Mouse (Mus musculus) thymus, adult 2 months (tissue): ENCODE measurements around the gene Ddo. TPM values are rescaled to one million over a fixed set of nuclear protein-coding genes. Genes with fewer than 3 reads are reported as not detected.
A peak's percentile ranks its signal among the peaks of the same experiment; 100 is the strongest.

Experiments used
- DNase-seq: peaks from one replicate; pipeline ENCODE4 v3.0.0; 2021
- H3K27ac ChIP-seq: fragments of 200-500 bp; 2 replicates; pipeline ENCODE4 v1.5.1; 2012; ENCODE audit warnings: low read length, control low read depth; ENCODE audit not compliant: control insufficient read depth, insufficient read depth
- H3K27me3 ChIP-seq: fragments of 200-500 bp; 2 replicates; pipeline ENCODE4 v1.6.1; 2012; ENCODE audit warnings: mild to moderate bottlenecking, low read length, moderate library complexity, mixed read lengths; ENCODE audit not compliant: control insufficient read depth, insufficient read depth
- H3K36me3 ChIP-seq: fragments of 200-500 bp; 2 replicates; pipeline ENCODE4 v1.6.1; 2012; ENCODE audit warnings: mild to moderate bottlenecking, low read length, moderate library complexity; ENCODE audit not compliant: control insufficient read depth, insufficient read depth
- H3K4me1 ChIP-seq: fragments of 200-500 bp; replicated peaks from 2 replicates; pipeline ENCODE4 v1.6.1; 2012; ENCODE audit warnings: low read length; ENCODE audit not compliant: control insufficient read depth, insufficient read depth
- H3K4me3 ChIP-seq: fragments of 200-500 bp; 2 replicates; pipeline ENCODE4 v1.5.1; 2012; ENCODE audit warnings: mild to moderate bottlenecking, low read length, control low read depth, moderate library complexity; ENCODE audit not compliant: control insufficient read depth, insufficient read depth
- CTCF ChIP-seq: fragments of 200-500 bp; IDR thresholded peaks from 2 replicates; pipeline ENCODE4 v1.5.1; 2012; ENCODE audit warnings: mild to moderate bottlenecking, control low read depth, low read length, moderate library complexity, borderline replicate concordance; ENCODE audit not compliant: control insufficient read depth, poor library complexity, insufficient read depth; ENCODE audit errors: extremely low read depth
- POLR2A ChIP-seq: fragments of 200-500 bp; IDR thresholded peaks from 2 replicates; pipeline ENCODE4 v1.6.1; 2012; ENCODE audit warnings: mild to moderate bottlenecking, low read length, control low read depth, moderate library complexity; ENCODE audit not compliant: control insufficient read depth, poor library complexity, insufficient read depth; ENCODE audit errors: extremely low read depth
- WGBS: fragments of 180-500 bp; shearing (Covaris S2); methylation state at CpG from one replicate; pipeline ENCODE4 v1.1.7; 2018; 5-methylcytosine and 5-hydroxymethylcytosine counted together
- polyA plus RNA-seq: library from polyadenylated mRNA; depleted of rRNA; stranded (reverse); fragments of >200 nt; gene quantifications from 2 replicates; pipeline ENCODE4 v1.2.3, GENCODE M21; 2012; rRNA removed

Gene Ddo
- polyA plus RNA-seq, result 2.0 and 3.7 TPM in 2 replicates

DNA sequence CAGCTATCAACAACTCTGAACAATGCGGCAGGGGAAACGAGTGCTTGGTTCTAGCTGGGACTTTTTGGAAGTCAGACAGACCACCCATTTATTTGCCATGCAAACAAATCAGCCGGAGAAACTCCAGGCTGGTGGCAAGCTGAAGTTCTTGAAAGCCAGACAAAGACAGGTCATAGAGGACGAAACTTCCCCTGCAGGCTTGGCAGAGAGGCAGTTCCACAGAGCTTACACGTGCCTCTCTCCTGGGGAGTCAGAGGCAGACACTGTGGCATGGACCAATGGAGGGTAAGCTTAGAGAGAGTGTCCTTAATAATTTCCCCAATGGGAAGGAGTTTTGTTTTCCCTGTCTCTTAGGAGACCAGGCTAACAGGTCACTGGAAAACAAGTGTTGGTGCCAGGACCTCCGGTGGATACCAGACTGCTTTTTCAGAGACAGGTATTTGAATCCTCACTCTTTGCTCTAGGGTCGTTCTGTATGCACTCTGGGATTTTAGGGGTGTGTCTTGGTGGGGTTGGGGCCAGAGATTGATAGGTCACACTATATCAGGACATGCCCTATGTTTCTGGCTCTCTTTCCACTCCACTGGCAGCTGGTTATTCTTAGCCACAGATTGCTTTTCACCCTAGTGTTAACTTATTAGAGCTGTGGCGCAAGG lies at the start of gene Ddo:
TSS of gene Ddo (plus strand) at position 356 of the 656 bp plus-strand sequence.
- no peak within 1 kb of the TSS for H3K4me3 ChIP-seq

DNA sequence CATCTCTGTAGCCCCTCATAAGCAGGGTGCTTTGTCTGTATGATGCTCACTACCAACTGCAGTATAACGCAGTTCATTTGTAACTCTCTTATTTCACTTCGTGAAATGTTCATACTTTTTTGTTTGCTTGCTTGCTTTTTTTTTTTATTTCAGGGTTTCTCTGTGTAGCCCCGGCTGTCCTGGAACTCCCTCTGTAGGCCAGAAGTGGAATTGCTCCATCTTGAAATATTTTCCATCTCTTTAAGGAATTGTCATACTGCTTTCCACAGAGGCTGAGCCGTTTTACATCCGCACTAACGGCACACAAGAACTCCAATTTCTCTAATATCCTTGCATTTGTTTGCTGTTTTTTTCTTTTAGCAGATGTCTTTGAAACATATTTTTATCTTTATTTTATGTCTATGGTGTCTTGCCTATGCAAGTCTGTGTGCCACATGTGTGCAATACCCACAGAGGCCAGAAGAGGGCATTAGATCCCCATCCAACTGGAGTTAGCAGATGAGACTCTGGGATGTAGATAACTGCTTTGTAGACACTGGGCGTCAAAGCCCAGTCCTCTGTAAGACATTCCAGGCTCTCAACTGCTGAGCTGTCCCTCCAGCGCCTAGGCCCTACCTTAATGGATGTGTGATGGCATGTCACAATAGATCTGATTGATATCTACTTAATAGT lies 46.1 kb upstream of the Ddo start:
- H3K27ac ChIP-seq, result no peak overlapping the region
- H3K27me3 ChIP-seq, result no peaks in the 10 kb centered on the region
- 81% methylated on average over 8 of the region's 8 CpGs for WGBS
- peak; percentile 22 for DNase-seq
- H3K36me3 ChIP-seq, result no peaks in the 10 kb centered on the region
- H3K4me1 ChIP-seq, result no peaks in the 10 kb centered on the region
- TF ChIP-seq POLR2A (no peak), CTCF (no peak)
- no peak overlapping the region for H3K4me3 ChIP-seq

More for the DNA sequence above, at the start of gene Ddo:
- no peak for DNase-seq
- TF ChIP-seq POLR2A (no peak), CTCF (no peak)
- H3K27ac ChIP-seq, result no peak within 1 kb of the TSS
- H3K27me3 ChIP-seq, result no peaks in the 10 kb centered on the region
- H3K4me1 ChIP-seq, result no peaks in the 10 kb centered on the region
- no peaks in the 10 kb centered on the region for H3K36me3 ChIP-seq
- WGBS, result 87% methylated on average over 8 of the region's 8 CpGs

DNA sequence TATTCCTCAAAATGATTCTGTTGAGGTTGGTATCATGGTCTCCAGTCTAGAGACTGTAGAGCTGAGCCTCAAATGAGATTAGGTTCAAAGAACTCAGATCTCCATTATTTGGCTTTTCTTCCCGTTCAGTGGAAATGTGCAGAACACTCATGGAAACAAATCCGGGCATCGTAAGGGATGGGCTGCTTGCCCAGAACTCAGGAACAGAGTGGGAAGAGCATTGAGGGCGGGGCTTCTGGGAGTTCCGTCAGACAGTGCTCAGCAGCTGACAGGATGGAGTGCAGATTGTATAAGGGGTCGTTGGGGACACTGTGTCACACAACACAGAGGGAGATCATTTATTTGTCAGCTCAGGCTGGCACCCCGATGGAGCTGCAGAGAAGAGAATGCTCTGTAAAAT lies 37.6 kb upstream of the Ddo start:
- H3K27ac ChIP-seq, result no peak overlapping the region
- no peaks in the 10 kb centered on the region for H3K36me3 ChIP-seq
- H3K4me3 ChIP-seq, result no peak overlapping the region
- no peaks in the 10 kb centered on the region for H3K4me1 ChIP-seq
- TF ChIP-seq POLR2A, result no peak
- no peak for TF ChIP-seq CTCF
- DNase-seq, result no peak
- no peaks in the 10 kb centered on the region for H3K27me3 ChIP-seq
- 80% methylated on average over 7 of the region's 7 CpGs for WGBS

DNA sequence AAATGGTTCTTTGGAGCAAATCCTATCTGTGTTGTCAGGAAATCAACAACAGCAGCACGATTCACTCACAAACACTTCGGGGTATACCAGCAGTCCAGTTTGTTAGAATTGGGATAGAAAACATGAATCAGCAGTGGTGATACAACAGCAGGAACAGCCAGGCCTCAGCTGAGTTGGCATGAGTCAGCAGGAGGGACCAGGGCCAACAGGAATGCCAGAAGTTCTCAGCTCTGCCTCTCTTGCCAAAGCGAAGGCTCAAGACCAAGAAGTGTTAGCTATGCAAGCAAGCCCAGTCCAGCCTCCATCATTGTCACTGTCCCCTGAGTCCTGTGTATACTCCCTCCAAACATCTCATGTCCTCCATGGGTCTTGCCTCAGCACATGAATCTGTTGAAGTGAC lies 32.6 kb upstream of the Ddo start:
- TF ChIP-seq POLR2A (no peak), CTCF (no peak)
- WGBS, result 90% methylated on average over 3 of the region's 3 CpGs
- DNase-seq, result no peak
- H3K4me1 ChIP-seq, result no peaks in the 10 kb centered on the region
- H3K27me3 ChIP-seq, result no peaks in the 10 kb centered on the region
- H3K36me3 ChIP-seq, result no peaks in the 10 kb centered on the region
- no peak overlapping the region for H3K27ac ChIP-seq
- H3K4me3 ChIP-seq, result no peak overlapping the region

DNA sequence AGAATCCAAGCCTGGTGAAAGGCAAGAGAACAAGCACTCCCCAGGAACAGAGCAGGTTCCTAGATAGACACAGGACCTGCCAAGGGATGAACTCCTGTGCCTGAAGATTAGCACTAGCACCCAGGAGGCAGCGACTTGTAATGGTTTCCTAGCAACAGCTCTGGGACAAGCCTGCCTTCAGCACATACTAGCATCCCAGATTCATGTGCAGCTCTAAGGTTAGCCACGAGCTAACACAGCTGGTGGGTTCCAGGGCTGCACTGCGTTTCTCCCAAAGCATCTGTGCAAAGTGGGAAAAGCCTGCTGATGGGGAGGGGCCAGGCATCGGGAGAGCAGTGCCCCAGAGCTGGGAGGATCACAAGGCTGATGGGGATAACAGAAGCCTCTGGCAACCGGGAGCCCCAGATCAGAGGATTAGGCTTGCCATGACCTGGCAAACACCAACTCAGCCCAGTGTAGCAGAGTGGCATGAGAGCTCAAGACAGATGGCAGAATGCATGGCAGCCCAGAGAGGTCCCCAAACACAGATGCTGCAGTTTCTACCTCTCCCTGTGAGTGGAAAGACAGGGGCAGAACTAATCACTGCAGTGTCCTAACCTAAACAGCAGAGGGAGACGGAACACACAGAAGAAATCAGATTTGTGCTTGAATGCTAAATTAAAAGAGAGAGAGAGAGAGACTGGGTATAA lies 25.0 kb upstream of the Ddo start:
- 77% methylated on average over 6 of the region's 6 CpGs for WGBS
- TF ChIP-seq POLR2A (no peak), CTCF (no peak)
- Histone ChIP-seq H3K27me3 (no peaks in the 10 kb centered on the region), H3K4me3 (no peak overlapping the region), H3K27ac (no peak overlapping the region), H3K36me3 (no peaks in the 10 kb centered on the region), H3K4me1 (no peaks in the 10 kb centered on the region)
- no peak for DNase-seq

DNA sequence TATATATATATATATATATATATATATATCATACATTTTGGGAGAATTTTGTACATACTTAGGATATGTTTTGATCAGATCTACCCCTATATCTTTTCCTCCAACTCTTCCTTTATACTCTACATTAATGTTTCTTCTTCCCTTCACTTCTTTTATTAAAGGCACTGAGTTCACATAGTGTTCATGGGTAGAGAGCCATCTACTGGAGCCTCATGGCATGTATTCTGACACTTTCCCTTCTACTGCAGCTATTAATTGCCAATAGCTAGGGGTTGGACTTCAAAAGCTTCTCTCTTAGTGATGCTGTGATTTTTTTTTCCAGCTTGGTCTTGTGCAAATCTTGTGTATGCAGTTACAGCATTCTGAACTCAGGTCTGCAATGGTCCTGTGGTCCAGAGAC lies 11.8 kb upstream of the Ddo start:
- no peaks in the 10 kb centered on the region for H3K27me3 ChIP-seq
- no peaks in the 10 kb centered on the region for H3K36me3 ChIP-seq
- no peak for TF ChIP-seq POLR2A
- TF ChIP-seq CTCF, result no peak
- H3K4me1 ChIP-seq, result no peaks in the 10 kb centered on the region
- DNase-seq, result no peak
- H3K4me3 ChIP-seq, result no peak overlapping the region
- H3K27ac ChIP-seq, result no peak overlapping the region
